Mouse (Mus musculus) ovary, postnatal 10 days (tissue): ENCODE measurements around the gene Pak2.
"Not testable (repeated sequence)": the region's sequence is repeated elsewhere in the genome, so short reads cannot be mapped to it uniquely, and the experiment has no call there.

Experiments
- DNase-seq: peaks from one replicate; pipeline ENCODE4 v3.0.0; 2022; ENCODE audit warnings: low spot score

The Pak2 gene

DNA sequence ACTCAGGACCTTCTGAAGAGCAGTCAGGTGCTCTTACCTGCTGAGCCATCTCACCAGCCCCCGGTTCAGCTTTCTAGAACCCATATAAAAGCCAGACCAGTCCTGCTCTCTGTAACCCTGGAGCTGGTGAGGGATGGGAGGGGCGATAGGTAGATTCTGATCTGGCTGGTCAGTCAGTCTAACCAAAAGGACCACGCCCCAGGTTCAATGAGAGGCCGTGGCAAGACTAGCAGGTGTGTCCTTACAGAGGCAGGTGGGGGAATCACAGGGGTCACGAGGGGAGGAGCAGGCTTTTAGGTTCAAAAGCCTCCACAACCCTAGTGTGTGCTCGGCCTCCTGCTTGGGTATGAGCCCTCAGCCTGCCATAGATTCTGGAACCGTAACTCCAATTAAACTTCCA lies 12.3 kb upstream of the Pak2 start:
- no peak for DNase-seq

DNA sequence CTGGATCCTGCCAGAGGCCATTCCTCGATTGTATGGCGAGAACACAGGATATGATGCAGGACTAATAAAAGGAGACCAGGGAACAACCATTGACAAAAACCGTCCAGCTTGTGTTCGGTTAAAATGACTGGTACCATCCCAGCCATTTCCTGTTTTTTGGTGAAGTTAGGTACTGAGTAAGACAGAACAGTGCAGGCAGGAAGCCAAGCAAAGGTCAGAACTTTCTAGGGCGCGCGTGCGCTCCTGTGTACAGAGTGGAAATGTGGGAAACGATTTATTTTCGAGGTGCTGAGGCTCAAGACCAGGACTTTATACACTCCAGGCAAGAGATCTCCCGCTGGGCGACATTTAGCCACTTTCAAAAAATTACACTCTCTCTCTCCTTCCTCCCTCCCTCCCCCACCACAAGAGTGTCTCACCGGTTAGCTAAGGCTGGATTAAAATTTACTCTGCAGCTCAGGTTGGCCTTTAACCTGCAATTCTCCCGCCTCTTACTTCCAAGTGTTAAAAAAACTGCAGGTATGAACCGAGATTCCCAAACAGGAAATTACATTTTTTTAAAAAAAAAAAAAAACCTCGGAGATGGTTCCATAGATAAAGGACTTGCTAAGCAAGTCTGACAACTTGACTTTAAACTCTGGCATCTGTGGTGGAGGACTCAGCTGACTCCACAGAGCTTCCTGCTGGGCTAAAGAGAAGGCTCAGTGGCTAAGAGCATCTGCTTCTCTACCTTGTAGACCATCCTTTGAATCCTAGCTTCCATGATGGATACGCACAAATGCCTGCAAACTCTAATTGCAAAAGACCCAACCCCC lies 8.7 kb upstream of the Pak2 start:
- DNase-seq: no peak

DNA sequence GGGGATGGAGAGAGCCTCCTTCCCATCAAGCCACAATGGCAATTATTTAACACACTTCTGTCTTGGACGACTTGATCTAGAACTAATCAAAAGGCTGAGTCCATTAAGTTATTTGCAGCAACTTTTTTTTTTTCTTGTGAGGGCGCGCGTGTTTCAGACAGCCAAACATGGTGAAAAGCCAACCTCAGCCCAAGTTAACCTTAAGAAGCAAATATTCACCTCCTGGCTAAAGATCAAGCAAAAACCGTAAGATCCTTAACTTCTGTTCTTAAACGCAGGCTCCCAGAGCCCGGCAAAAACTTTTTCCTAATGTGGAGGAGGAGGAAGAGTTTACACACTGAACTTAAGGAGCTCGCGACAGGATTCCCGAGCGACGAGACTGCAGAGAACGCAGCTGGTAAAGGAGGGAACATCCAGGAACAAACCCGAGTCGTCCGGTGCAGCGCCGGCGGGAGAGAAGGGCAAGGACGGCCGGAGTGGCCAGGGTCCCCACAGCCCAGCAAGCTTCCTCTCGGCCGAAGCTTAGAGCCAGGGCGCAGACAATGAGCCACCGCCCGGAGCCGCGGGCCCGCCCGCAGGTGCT lies 643 bp downstream of the Pak2 start:
- DNase-seq: no peak

DNA sequence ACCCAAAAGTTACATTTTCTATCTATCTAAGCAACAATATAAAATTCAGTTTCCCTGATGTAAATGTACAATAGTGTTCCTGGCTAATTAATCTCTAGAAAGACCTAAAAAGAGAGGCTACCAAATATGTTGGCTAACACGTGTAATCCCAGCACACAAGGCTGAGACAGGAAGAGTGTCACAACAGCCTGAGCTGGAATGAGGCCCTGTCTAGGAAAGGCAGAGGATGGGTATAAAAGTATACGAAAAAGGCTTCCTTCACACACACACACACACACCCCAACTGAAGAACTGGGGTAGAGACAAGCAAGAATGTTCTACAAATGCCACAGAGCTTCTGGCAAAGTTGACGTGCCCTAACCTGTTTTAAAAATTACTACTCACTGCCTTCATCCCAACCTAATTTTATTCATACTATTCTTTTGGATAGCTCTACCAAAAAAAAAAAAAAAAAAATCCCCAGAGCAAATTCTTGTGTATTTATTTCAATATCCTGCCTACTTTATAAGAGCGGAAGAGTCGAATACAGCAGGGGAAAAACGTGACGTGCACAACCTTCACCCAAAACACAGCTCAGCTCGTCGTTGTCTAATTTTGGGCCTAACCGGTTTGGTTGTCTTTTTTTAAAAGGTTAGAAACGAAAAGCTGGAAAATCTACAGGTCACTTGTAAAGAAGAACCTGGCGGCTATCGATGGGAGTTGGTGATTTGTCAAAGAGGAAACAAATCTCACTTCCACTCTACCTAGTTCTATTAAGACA lies 1.3 kb downstream of the Pak2 start:
- no peak for DNase-seq

DNA sequence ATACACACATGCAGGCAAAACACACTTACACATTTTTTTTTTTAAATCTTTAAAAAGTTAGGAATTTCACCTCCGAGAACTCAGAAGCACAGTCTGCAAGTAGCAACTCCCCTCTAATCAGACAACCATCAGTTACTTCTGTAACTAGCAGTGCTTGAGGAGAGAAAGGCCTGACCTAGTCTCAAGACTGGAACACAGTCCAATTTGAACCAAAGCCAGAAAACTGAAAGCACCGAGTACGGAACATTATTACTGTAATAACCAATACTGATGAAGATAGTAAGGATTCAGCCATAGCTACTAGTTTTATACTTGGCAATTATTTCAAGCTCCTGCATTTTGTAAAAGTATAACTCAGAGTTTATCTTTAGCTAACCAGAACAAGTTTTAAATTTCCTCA lies 2.7 kb downstream of the Pak2 start:
- no peak for DNase-seq

DNA sequence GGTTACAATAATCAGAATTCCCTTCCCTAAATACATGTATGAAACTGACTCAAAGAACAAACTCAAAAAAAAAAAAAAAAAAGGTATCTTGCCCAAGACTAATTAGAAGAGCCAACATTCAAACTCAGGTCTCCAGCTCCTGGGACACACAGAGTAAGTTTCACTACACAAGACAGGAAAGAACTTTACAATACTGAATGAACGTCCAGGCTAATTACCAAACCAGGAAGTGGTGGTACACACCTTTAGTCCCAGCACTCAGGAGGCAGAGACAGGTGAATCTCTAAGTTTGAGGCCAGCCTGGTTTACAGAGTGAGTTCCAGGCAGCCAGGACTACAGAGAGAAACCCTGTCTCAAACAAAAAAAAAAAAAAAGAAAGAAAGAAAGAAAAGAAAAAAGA lies 3.4 kb downstream of the Pak2 start:
- no peak for DNase-seq

DNA sequence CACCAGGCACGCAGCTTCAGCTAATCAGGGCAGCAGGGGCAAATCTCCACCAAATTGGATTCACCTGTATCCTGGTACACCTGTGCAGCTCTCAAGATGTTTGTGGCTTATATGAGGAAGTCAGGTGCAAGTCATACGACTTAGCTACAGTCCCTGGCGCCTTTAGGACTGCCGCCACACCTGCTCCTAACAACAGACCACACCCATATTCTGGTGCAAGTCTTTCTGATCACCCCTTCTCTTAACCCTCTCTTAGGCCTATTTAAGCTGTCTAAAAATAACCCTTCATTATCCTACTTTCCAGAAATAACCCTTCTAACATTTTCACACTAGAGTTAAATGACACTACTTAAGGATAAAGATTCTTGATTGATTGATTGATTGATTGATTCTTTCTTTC lies 9.1 kb downstream of the Pak2 start:
- not testable (repeated sequence) for DNase-seq

DNA sequence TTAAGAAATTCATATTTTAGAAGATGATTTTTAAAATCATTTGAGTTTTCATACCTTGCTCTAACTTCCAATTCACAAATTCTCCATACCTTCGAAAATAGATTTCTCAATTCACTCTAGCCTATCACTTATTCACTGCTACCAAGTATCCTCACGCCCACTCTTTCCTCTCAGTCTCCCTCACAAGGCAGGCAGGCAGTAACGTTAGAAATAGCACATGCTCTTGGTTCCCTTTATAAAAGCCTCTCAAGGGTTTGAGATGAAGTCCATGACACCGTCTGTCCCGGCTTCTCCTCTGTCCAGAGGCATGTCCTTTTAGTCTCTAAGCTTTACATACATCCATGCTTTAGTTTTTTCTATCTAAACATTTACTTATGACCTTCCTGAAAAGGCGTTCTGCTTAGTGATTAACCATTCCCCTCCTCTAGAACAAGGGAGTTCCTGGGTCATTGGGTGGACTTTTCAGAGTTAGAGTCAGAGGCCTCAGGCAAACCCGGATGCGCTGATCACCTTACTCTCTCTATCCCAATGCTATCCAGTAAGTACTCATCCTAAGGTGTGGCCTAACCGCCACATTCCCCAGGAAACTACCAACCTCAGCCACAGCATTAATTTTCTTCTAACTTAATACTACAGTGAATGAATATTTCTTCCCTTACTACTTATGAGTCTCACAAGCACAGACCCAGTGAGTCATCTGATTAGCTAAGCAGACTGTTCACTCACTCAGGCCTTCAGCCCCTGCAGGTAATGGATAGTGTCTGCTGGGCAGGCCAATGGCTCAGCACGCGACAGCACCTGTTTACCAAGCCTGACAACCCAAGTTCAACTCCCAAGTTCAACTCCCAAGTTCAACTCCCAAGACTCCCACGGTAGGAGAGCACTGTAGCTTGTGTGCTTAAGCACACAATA lies 10.5 kb downstream of the Pak2 start:
- DNase-seq: no peak

DNA sequence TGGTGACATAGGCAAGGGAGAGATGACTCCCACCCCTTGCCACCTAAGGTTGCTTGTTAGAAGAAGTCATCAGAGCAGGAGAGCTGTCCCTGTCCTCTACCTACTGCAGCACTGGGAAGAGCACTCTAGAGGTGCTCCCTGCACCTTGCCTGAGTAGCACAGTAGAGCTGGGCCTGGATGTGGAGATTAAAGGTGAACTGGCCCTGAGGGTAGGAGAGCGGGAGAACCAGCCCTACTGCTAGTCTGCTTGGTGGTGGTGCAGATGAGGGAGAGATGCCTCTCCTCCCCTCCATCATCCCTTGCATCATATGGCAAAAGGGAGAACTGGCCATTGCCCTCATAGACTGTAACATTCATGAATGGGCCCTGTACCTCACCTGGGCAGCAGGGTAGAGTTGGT lies 12.2 kb downstream of the Pak2 start:
- no peak for DNase-seq

DNA sequence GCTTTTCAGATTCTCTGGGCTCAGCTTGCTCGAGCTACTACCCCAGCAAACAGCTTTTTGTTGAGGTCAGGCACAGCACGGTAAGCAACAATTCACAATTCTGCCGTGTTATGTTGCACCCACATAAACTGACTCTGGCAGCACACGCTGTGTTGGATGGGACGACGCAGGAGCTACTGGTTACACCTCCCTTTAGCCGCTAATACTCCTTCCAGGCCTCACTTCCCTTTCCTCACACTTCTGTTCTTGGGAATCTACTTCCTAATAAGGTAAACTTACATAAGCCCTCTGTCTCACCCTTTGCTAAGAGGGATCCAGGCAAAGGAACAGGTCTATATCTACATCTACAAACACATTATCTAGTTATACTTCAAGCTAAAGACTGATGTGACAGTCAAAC lies 15.2 kb downstream of the Pak2 start:
- no peak for DNase-seq

DNA sequence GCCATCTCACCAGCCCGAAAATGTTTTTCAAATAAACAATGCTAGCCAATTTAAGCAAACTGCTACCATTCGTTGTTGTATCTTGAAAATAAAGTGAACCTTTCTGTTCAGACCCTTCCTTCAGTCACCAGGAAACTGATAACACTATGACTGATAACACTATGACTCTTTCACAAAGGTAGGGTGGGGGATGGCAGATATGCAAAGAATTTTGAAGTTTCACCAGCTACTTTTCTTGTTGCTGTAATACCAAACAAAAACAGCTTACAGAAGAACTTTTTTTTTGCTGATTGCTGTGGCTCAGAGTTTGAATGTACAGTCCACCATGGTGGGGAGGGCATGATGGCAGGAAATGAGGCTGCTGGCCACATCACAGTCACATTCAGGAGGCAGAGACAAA lies 16.9 kb downstream of the Pak2 start:
- no peak for DNase-seq

DNA sequence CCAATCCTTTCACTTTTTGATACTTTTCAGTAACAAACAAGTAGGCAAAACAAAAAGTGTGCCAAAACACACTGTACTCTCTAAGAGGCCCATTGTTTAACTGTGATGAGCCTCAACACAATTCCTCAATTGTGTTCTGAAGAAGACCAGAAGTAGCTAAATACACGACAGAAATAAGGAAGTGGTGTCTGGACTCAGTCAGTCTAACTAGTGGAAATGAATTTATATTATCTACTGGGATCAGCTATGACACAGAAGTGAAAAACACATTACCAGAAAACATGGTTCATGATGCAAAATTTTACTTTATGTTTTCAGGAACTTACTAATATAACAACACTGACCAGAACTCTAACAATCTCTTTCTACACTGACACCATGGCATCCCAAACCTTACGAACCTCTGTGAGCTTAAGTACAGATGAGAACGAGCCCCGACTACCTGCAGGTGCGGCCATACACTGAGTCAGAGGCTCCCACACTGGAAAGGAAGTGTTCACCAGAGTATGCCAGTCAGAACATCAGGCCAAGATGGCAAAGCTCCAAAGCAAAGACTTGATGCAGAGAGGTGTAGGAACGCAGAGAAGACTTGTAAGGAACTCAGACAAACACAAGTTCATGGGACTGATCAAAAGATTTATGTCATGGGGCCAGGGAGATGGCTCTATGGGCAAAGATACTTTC lies 19.2 kb downstream of the Pak2 start:
- DNase-seq: no peak

DNA sequence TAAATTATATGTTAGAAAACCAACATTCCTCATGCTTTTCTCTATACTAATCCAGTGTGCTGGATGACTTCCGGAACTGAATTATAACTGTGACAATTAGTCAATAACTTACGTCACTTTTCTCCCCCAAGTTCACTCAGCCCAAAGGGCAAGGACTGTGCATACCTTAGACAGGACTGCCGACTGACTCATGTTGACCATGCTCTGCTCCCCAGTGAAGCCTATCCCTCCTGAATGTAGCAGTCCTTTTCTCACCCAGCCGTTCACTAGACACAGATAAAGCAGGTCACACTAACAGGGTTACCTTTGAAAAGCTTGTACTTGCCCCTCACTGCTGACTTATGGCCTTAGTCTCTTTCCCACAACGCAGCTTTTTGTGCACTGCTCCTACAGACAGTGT lies 20.3 kb downstream of the Pak2 start:
- DNase-seq: no peak

DNA sequence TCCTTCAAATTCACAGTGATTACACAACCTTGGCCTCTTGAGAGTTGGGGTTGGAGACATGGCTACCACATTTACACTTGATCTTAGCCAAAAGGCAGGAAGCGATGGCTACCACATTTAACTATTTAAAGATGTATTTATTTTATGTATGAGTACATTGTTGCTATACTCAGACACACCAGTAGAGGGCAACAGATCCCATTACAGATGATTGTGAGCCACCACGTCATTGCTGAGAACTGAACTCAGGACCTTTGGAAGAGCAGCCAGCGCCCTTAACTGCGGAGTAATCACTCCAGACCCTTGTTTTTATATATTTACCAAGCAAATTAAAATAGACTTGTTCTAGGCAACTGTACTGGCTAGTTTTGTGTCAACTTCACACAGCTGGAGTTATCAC lies 36.8 kb downstream of the Pak2 start:
- DNase-seq: no peak

DNA sequence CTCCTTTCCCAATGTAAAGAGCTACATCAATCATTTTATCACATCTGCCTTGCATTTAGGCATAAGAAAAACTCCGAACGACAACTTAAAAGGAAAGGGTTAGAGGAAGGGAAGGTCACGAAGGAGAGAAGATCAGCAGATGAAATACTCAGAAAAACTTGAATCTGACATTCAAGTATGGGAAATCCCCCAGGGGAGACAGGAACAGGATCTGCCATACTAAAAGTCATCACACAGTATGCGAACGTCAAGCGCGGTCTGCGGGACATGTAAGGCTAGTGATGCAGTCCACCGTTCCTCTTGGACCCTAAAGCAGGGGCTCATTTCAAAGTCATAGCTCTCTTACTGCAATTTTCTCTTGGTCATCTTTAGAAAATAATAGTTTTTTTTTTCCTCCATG lies 59.5 kb downstream of the Pak2 start:
- DNase-seq: no peak

DNA sequence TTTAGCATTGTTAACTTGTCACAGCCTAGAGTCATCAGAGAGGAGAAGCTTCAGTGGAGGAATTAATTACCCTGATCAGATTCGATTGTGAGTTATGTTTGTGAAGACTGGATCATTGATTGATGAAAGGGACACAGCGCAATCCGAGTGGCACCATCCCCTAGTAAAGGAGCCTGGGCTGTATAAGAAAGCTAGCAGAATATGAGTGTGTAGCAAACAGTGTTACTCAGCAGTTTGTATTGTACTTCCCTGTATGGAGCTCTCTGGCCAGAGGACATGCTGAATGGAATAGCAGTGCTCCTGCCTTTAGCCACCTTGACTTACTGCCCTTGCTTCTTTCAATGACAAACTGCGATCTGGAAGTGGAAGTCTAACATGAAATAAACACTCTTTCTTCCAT lies 68.8 kb downstream of the Pak2 start:
- DNase-seq: no peak

DNA sequence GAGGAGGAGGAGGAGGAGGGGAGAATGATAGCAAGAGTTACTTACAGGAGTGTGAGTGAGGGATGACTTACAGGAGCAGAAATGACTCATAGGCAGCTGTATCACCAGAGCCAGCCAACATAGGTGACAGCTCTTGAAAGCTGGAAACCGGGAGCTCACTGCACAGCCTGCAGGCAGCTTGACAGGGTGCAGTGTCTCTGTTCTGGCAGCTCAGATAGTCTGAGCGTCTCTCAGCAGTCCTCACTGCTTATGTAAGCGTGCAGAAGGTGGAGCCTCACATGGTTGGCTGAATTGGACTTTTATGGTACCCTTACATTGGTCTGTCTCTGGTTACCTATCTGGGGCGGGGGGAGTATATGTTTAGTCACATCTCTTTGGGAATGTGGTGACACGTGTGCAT lies 69.2 kb downstream of the Pak2 start:
- no peak for DNase-seq

DNA sequence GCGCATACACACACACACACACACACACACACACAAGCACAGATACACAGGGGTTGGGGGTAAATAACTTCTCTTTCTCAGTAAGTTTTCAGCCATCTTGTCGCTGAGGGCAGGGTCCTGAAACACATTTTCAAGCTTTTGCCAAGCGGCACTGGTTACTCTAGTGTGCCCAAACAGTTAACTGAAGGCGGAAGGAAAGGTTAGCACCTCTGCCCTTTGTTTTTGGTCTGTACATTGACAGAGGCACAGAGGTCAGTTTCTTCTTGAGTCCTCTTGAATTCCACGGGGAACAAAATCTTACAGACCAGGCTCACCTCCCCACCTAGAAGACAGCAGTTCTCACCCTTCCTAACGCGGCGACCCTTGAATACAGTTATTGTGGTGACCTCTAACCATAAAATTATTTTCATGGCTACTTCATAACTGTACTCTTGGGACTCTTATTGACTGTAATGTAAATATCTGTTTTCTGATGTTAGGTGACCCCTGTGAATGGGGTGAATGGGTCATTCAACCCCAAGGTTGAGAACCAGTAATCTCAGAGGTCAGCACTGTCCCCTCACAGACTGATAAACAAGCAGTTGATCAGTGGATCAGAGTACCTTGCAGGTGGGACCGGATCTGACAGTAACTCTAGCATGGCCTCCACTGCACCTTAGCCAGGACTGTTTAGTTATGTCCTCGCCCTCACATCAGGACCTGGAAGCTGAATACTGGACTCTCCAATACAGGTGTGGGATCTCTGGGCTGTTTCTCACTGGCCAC lies 70.4 kb downstream of the Pak2 start:
- no peak for DNase-seq

DNA sequence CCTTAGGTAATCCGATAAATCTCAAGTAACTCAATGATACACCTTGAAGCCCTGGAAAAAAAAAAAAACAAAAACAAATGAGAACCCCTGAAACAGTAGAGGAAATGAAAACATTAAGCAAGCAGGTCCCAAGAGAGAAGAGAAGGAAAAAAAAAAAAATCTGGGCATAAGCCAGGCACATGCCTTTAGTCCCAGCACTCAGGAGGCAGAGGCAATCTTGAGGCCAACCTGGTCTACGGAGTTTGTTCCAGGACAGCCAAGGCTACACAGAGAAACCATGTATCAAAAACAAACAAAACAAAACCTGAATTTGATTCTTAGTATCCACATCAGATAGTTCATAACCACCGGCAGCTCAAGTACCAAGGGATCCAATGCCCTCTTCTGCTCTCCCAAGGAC lies 74.4 kb downstream of the Pak2 start:
- DNase-seq: no peak

DNA sequence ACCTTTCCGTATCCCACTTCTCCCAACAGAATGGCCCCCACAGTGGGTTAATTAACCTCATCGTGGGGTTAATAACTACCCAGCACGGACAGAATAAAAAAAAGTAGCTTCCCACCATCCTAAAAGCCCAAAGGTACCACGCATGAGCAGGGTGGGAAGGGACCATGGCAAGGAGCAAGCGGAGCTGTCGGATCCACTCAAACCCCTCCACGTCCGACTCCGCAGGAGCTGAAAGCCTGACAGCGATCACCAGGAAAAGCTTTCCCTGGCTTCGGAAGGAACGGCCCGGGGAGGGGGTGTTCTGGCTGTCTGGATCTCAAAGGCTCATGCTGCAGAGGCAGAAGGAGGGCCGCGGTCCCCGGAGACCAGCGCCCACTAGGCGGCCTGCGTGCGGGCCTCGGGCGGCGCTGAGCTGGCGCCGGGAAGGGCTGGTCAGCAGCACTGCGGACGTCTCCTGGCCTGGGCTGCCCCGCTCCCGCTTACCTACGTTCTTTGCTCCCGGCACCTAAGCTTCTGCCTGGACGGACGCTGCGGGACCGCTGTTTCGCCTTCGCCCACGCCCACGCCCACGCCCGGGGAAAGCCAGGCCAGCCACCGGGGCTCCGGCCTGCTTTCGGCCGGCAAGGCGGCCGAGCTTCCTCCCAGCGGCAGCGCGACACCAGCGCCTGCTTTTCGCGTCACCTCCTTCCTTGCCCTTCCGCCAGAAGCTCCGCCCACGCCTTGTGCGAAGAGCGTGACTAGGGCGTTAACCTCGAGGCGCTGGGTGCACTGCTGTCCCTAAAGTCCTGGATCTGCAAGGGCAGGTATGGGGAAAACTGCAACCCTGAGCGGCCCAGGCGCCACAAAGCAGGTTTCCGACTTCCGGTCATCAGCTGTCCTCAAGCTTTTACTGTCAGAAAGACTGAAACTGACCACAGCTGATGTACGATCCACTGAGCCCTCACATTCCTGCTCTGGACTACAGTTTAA lies 76.3 kb downstream of the Pak2 start, which contains the start of gene Senp5:
TSS of gene Senp5 (minus strand) at position 779 of the 969 bp plus-strand sequence.
- peak; percentile 67 for DNase-seq
